Mouse (Mus musculus) urinary bladder, adult 2 months (tissue): ENCODE measurements around the gene Abca2. TPM values are rescaled to one million over a fixed set of nuclear protein-coding genes. Genes with fewer than 3 reads are reported as not detected.

Experiments used
- DNase-seq: peaks from one replicate; pipeline ENCODE4 v3.0.0; 2022; ENCODE audit warnings: low spot score
- polyA plus RNA-seq: library from polyadenylated mRNA; depleted of rRNA; stranded (reverse); fragments of >200 nt; gene quantifications from 2 replicates; pipeline ENCODE4 v1.2.3, GENCODE M21; 2012

Gene Abca2
- polyA plus RNA-seq, 1 experiment: 6.3 TPM

- DNase-seq: no peak
Observed at GRCm38 (mm10) chr2:25425481-25425880, 3.0 kb upstream of the Abca2 start.

GRCm38 (mm10) chr2:25426721-25427191 is 1.7 kb upstream of the Abca2 start:
- DNase-seq: no peak

- no peak for DNase-seq
Observed at GRCm38 (mm10) chr2:25427256-25427655, 1.2 kb upstream of the Abca2 start.

GRCm38 (mm10) chr2:25429435-25430180 is 1.1 kb downstream of the Abca2 start:
- no peak for DNase-seq

GRCm38 (mm10) chr2:25430395-25431233 is 2.1 kb downstream of the Abca2 start:
- no peak for DNase-seq

GRCm38 (mm10) chr2:25431308-25431855 is 2.9 kb downstream of the Abca2 start:
- peak; percentile 18 for DNase-seq

GRCm38 (mm10) chr2:25432326-25433098 is 4.0 kb downstream of the Abca2 start:
- no peak for DNase-seq

GRCm38 (mm10) chr2:25433101-25433500 is 4.6 kb downstream of the Abca2 start:
- no peak for DNase-seq

- DNase-seq: no peak
Observed at GRCm38 (mm10) chr2:25434292-25434691, 5.8 kb downstream of the Abca2 start.

GRCm38 (mm10) chr2:25436286-25436820 is 7.8 kb downstream of the Abca2 start:
- no peak for DNase-seq

- DNase-seq: no peak
Observed at GRCm38 (mm10) chr2:25441067-25441466, 12.6 kb downstream of the Abca2 start.

- DNase-seq: no peak
Observed at GRCm38 (mm10) chr2:25442682-25443081, 14.2 kb downstream of the Abca2 start.

GRCm38 (mm10) chr2:25450853-25451647 is 22.5 kb downstream of the Abca2 start:
- no peak for DNase-seq

GRCm38 (mm10) chr2:25452951-25453350 is 24.4 kb downstream of the Abca2 start:
- DNase-seq: no peak

GRCm38 (mm10) chr2:25456205-25456953 is 27.9 kb downstream of the Abca2 start, which contains the start of gene Clic3:
Gene Clic3 (plus strand): TSS chr2:25456838.
- DNase-seq: no peak

GRCm38 (mm10) chr2:25457022-25457896 is 28.8 kb downstream of the Abca2 start:
- DNase-seq: no peak

- no peak for DNase-seq
Observed at GRCm38 (mm10) chr2:25458911-25459310, 30.4 kb downstream of the Abca2 start.

- DNase-seq: no peak
Observed at GRCm38 (mm10) chr2:25460135-25460534, 31.6 kb downstream of the Abca2 start.
